Mouse (Mus musculus): ENCODE data around the gene Ctsa. TPM values are rescaled to one million over a fixed set of nuclear protein-coding genes. Genes with fewer than 3 reads are reported as not detected.

The Ctsa gene
- total and polyA plus RNA-seq, 3 experiments: 19.9 to 45.5 (median 27.0) TPM

GRCm38 (mm10) chr2:164857101-164857821 lies 24.6 kb downstream of the Ctsa start, which contains the start of gene Pltp:
Gene Pltp (minus strand): TSS chr2:164857711.
- dilution Hi-C loops (cut with MboI; ENCODE audit: extremely low pct_ligation_motif_present, extremely low pct_unique_long_range_greater_than_20kb, low sequenced_read_pairs) (no loop called here), in situ Hi-C loops (cut with MboI; ENCODE audit: low pct_ligation_motif_present, low pct_unique_long_range_greater_than_20kb, low sequenced_read_pairs) (no loop called here)
- no peak within 1 kb of the TSS for H3K27ac ChIP-seq (ENCODE audit: insufficient read depth, low read depth)
- H3K4me1 ChIP-seq (ENCODE audit: control insufficient read depth in 1 of 2, insufficient read depth in 2 of 2): peaks cover 0 to 36% of the 10 kb centered on the region in 2 experiments; a peak in 3 of 4 replicates
- H3K4me3 ChIP-seq (replicated peaks in 1 of 3; ENCODE audit: low read depth in 2 of 3, low read length in 2 of 3, poor library complexity in 1 of 3): peak within 1 kb of the TSS; percentile 46 to 57 (median 47)
- no peaks in the 10 kb centered on the region for H3K79me2 ChIP-seq (replicated peaks; ENCODE audit: control insufficient read depth, extremely low read depth, insufficient read depth, poor library complexity, severe bottlenecking)
- H3K36me3 ChIP-seq (replicated peaks in 1 of 2; ENCODE audit: control insufficient read depth in 1 of 2, insufficient read depth in 1 of 2, low read length in 1 of 2): no peaks in the 10 kb centered on the region
- H3K9ac ChIP-seq (ENCODE audit: insufficient read depth, low read depth): 0 out of 2 replicates have a peak within 1 kb of the TSS, but pooled peaks have one; percentile 7
- TF ChIP-seq JUN (IDR thresholded peaks at IDR 0.05; ENCODE audit: insufficient read depth, low read depth, low read length): no peak
- TF ChIP-seq TBP (conservative IDR thresholded peaks at IDR 0.05; ENCODE audit: low read depth, low read length): no peak
- TF ChIP-seq UBTF (IDR thresholded peaks at IDR 0.05; ENCODE audit: low read depth, low read length): no peak
- TF ChIP-seq CTCF (conservative IDR thresholded peaks at IDR 0.05 in 1 of 2, IDR thresholded peaks at IDR 0.05 in 1 of 2; ENCODE audit: low read depth in 2 of 2, low read length in 2 of 2): no peak
- TF ChIP-seq MAFK (IDR thresholded peaks at IDR 0.05; ENCODE audit: insufficient replicate concordance, low read length): peak; percentile 30; the same call in 1 of the 2 replicates
- TF ChIP-seq ZC3H11A (IDR thresholded peaks at IDR 0.05; ENCODE audit: low read depth, low read length): no peak
- no peak for TF ChIP-seq ZMIZ1 (IDR thresholded peaks at IDR 0.05; ENCODE audit: low read depth, low read length)
- no peak for TF ChIP-seq NELFE (IDR thresholded peaks at IDR 0.05; ENCODE audit: low read depth, low read length)
- peak; percentile 67 for TF ChIP-seq BHLHE40 (IDR thresholded peaks at IDR 0.05; ENCODE audit: low read depth, low read length)
- peak; percentile 75 for TF ChIP-seq CHD2 (IDR thresholded peaks at IDR 0.05; ENCODE audit: low read length)
- no peak for TF ChIP-seq JUND (conservative IDR thresholded peaks at IDR 0.05; ENCODE audit: low read depth, low read length)
- no peak for TF ChIP-seq E2F4 (IDR thresholded peaks at IDR 0.05; ENCODE audit: insufficient replicate concordance, low read depth, low read length)
- no peak for TF ChIP-seq USF2 (conservative IDR thresholded peaks at IDR 0.05; ENCODE audit: low read depth, low read length)
- TF ChIP-seq MAZ (IDR thresholded peaks at IDR 0.05; ENCODE audit: low read depth, low read length): no peak
- TF ChIP-seq SMC3 (IDR thresholded peaks at IDR 0.05; ENCODE audit: low read depth, low read length): no peak
- no peak for TF ChIP-seq RAD21 (IDR thresholded peaks at IDR 0.05; ENCODE audit: low read depth, low read length)
- no peak for TF ChIP-seq NRF1 (IDR thresholded peaks at IDR 0.05; ENCODE audit: low read depth, low read length)
- TF ChIP-seq KAT2A (IDR thresholded peaks at IDR 0.05; ENCODE audit: insufficient replicate concordance, low read length): no peak
- TF ChIP-seq MXI1 (IDR thresholded peaks at IDR 0.05; ENCODE audit: low read depth, low read length): peak; percentile 40
- TF ChIP-seq MAX (IDR thresholded peaks at IDR 0.05; ENCODE audit: low read length): peak; percentile 20; the same call in 1 of the 2 replicates
- peak; percentile 62 for TF ChIP-seq USF1 (IDR thresholded peaks at IDR 0.05; ENCODE audit: low read depth, low read length)
- TF ChIP-seq ZNF384 (IDR thresholded peaks at IDR 0.05; ENCODE audit: low read depth, low read length): no peak
- peak; percentile 27; the same call in 1 of the 2 replicates for TF ChIP-seq IRF4 (IDR thresholded peaks at IDR 0.05; ENCODE audit: low read depth, low read length)
- TF ChIP-seq RCOR1 (conservative IDR thresholded peaks at IDR 0.05; ENCODE audit: low read depth, low read length): no peak
- TF ChIP-seq POLR2AphosphoS2 (IDR thresholded peaks at IDR 0.05; ENCODE audit: low read depth, low read length): no peak
- peak; percentile 48; the same call in 1 of the 2 replicates for TF ChIP-seq SIN3A (IDR thresholded peaks at IDR 0.05; ENCODE audit: low read length)
- no peak for TF ChIP-seq MYC (IDR thresholded peaks at IDR 0.05; ENCODE audit: low read depth, low read length)
- no peak for TF ChIP-seq ZKSCAN1 (IDR thresholded peaks at IDR 0.05; ENCODE audit: borderline replicate concordance, low read depth, low read length)
- peak; percentile 46 for TF ChIP-seq ETS1 (conservative IDR thresholded peaks at IDR 0.05; ENCODE audit: low read depth, low read length)
- TF ChIP-seq MEF2A (IDR thresholded peaks at IDR 0.05; ENCODE audit: borderline replicate concordance, low read depth, low read length): peak; percentile 55
- no peak for TF ChIP-seq GABPA (IDR thresholded peaks at IDR 0.05; ENCODE audit: insufficient replicate concordance, low read depth, low read length)
- no peak for TF ChIP-seq HCFC1 (IDR thresholded peaks at IDR 0.05; ENCODE audit: low read depth, low read length)
- peak; percentile 16; the same call in 1 of the 2 replicates for TF ChIP-seq EP300 (IDR thresholded peaks at IDR 0.05; ENCODE audit: low read length)
- no peak for TF ChIP-seq PAX5 (IDR thresholded peaks at IDR 0.05; ENCODE audit: low read length)
- TF ChIP-seq CHD1 (IDR thresholded peaks at IDR 0.05; ENCODE audit: low read depth, low read length): peak; percentile 98
- TF ChIP-seq POLR2A (IDR thresholded peaks at IDR 0.05; ENCODE audit: low read depth, low read length): no peak
- no peak for TF ChIP-seq ELF1 (IDR thresholded peaks at IDR 0.05; ENCODE audit: low read depth, low read length)
- TF ChIP-seq TCF12 (IDR thresholded peaks at IDR 0.05; ENCODE audit: low read depth, low read length): peak; percentile 47; the same call in 1 of the 2 replicates
- H3K27me3 ChIP-seq (replicated peaks): peaks cover 19% of the 10 kb centered on the region
- peak; percentile 59 for DNase-seq (ENCODE audit: extremely low read depth)
- peak within 1 kb of the TSS; percentile 49 for H3K4me2 ChIP-seq (ENCODE audit: insufficient read depth, low read depth, poor library complexity, severe bottlenecking)
- no peaks in the 10 kb centered on the region for H3K9me3 ChIP-seq (replicated peaks; ENCODE audit: low read length)
